Mouse (Mus musculus) kidney, postnatal 4 days (tissue): ENCODE measurements at regions not wholly inside any gene's neighbourhood (a gene's known extent, or its start where the extent isn't known, plus 50 kb on each side); places are given as distances from the start of the nearest gene placed in this dataset.
A peak's percentile ranks its signal among the peaks of the same experiment; 100 is the strongest.

Experiments used
- DNase-seq, 2 experiments: peaks; one replicate each; pipeline ENCODE4 v3.0.0; 2021; ENCODE audit warnings: mixed read lengths in 2 of 2

DNA sequence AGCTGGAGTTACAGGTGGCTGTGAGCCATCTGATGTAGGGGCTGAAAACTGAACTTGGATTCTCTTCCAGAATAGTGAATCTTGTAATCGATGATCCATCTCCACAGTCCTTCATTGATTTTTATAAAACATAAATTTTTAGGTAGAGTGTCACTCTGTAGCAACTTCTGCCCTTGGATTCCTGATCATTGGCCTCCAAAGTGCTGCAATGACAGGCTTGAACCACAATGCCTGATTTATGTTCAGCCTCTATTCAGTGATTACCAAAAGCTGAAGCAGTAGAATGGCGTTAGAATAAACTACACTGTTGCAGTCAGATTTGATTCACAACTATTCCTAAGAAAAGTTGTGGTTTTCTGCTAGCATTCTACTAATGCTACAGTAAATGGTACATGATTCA is 580.1 kb downstream of the Gm11232 start:
- no peak for DNase-seq

DNA sequence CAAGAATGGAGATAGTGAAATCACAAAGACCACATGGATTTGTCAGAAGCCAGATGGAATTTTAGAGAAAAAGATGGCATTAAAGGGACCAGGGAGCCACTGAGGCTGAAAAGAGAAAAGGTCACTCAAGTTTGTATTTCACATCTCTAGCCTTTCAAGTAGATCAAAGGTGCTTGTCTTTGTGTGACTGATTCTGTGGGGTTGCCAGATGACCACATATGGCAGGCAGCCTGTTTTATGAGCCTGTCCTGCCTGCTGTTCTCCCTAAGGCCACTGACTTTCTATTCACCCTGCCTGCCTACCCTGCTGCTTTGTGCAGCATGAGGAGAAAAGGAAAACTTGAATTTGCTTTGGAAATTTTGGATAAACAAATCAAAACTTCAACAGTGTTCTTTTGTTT is 592.0 kb downstream of the Gm11232 start:
- DNase-seq: no peak

DNA sequence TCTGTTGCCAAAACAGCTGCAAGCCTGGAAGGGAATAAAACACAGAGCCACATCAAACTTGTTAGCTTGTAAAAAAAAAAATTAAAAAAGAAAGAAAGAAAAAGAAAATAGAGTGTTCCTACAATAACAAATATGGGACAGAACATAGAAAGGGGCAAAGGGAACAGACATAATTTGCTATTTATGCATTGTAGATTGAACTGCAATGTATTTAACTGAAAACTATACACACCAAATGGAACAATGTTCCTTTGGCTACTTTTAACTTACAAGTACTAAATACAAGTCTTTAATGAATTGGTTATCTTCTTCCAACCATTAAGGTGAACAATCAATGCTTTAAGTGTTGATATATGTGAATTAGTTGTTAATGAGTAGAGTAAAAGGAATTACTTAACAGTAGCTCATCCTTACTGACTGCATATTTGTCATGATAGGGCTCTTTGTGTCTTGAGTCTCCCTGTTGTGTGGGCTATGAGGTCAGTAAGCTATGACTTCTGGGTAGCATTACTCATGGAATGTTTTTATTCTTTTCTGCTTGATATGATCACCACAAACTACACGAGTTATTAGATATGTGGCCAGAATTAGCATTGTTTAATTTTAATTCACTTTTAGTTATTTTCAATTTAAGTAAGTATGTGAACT is 597.0 kb upstream of the Megf9 start:
- no peak for DNase-seq

DNA sequence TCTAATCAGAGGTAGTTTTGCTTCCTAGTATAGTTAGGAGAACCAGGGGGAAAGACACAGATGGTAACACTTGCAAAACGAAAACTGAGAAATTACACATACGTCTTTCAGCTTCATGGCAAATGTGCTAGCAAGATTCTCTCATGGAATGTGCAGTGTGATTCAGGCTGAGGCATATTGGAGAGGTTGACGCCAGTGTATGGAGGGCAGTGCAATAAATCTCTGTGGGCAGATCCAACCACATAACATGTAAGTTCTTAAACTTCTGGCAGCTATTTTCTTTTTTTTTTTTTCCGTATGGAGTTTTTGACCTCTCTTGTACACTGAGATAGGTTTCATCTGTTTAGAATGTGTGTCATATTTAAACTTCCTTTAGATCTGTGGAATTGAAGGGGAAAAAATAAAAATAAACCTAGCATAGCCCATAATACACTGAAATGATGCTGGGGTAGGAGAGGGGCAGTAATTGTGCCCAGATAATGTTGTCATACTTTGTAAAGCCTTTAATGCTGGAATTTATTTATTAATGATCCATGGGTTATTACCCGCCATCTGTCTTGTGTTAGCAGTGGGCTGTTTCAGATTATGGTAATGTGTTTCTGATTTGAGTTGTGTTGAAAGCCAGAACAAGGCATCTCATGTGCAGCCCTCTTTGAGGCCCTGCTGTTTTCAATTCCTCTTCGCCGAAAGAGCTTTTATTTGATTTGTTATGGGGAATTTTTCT is 596.3 kb upstream of the Megf9 start:
- peak; percentile 5 to 23 for DNase-seq

DNA sequence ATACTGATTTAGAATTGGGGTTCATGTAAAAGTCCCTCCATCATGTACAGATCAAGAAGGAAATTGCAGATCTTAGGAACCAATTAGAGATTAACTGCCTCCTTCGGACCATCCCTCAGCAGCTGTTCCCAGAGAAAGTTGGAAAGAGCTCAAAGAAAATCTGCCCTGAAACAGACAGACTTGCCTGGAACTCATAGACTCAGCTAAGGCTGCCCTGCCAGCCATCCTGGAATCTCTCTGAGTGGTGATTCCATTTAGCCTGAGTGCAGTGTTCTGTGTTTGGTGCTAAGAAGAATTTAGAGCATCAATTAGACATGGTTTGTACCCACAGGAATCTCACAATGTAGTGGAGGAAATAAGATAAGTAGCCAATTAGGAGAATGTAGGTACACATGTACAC is 594.5 kb upstream of the Megf9 start:
- peak; percentile 1 to 6 for DNase-seq
